Mouse (Mus musculus): Measurements from ENCODE around the gene Cct8. TPM values are rescaled to one million over a fixed set of nuclear protein-coding genes. Genes with fewer than 3 reads are reported as not detected.

Cct8 gene
- polyA plus RNA-seq, 1 experiment: 155 TPM

- Histone ChIP-seq H3K27ac (ENCODE audit: insufficient read depth, low read length) (no peak overlapping the region), H3K4me1 (ENCODE audit: control insufficient read depth, insufficient read depth, low read length) (no peaks in the 10 kb centered on the region; the same call in 1 of the 2 replicates), H3K4me3 (replicated peaks; ENCODE audit: insufficient read depth, low read depth, low read length) (no peak overlapping the region), H3K27me3 (ENCODE audit: control insufficient read depth, insufficient read depth, low read length) (no peaks in the 10 kb centered on the region)
- no peak for DNase-seq
- TF ChIP-seq POLR2A (IDR thresholded peaks at IDR 0.05; ENCODE audit: borderline replicate concordance, insufficient read depth, low read length): no peak
- TF ChIP-seq CTCF (IDR thresholded peaks at IDR 0.05; ENCODE audit: borderline replicate concordance, insufficient read depth, low read depth, low read length): no peak
- WGBS: 91% methylated on average over 7 of the region's 7 CpGs
Observed at GRCm38 (mm10) chr16:87434266-87434665, 61.4 kb downstream of the Cct8 start.

Other genes with a start within 250 kb of the Cct8 start
- 20.4 and 20.5 TPM in 2 replicates for gene N6amt1, start 141.7 kb downstream of the Cct8 start, polyA plus RNA-seq (2012; rRNA removed)
- gene Ltn1, start 63.3 kb downstream of the Cct8 start, polyA plus RNA-seq (2012; rRNA removed): 16.5 and 17.6 TPM in 2 replicates
- 10.2 and 11.5 TPM in 2 replicates for gene Rwdd2b, start 55.3 kb downstream of the Cct8 start, polyA plus RNA-seq (2012; rRNA removed)
- gene Usp16, start 41.2 kb downstream of the Cct8 start, polyA plus RNA-seq (2012; rRNA removed): 65.5 and 71.5 TPM in 2 replicates
- gene Map3k7cl, start 57.5 kb upstream of the Cct8 start, polyA plus RNA-seq (2012; rRNA removed): 0.98 and 1.00 TPM in 2 replicates
- 8.5 and 8.7 TPM in 2 replicates for gene Bach1, start 203.1 kb upstream of the Cct8 start, polyA plus RNA-seq (2012; rRNA removed)